Mouse (Mus musculus): ENCODE results near the gene Csrnp3.
A peak's percentile ranks its signal among the peaks of the same experiment; 100 is the strongest.
"Not testable (repeated sequence)": the region's sequence is repeated elsewhere in the genome, so short reads cannot be mapped to it uniquely, and the experiment has no call there.

Csrnp3 gene

DNA sequence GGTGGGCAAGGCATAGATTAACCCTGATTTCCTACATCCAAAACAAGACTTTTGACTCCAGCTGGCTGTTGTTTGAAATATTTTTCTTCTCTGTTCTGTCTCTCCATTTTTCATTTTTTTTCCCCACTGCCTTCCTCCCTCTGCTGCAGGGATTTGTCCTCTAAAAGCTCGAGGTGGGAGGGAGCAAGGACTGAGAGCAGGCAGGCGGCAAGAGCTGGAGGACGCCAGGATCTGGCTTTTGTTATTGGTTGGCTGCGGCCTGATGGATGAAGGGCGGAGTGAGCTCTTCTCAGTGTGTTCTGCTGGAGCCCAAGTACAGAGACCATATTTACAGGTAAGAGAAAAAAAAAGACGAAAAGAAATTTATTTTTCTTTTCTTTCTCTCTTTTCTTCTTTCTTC is at the start of gene Csrnp3:
Gene Csrnp3, plus strand, starts transcription at position 217 of the 400 bp plus-strand sequence.
- peak; percentile 52 for DNase-seq (ENCODE audit: low spot score)

DNA sequence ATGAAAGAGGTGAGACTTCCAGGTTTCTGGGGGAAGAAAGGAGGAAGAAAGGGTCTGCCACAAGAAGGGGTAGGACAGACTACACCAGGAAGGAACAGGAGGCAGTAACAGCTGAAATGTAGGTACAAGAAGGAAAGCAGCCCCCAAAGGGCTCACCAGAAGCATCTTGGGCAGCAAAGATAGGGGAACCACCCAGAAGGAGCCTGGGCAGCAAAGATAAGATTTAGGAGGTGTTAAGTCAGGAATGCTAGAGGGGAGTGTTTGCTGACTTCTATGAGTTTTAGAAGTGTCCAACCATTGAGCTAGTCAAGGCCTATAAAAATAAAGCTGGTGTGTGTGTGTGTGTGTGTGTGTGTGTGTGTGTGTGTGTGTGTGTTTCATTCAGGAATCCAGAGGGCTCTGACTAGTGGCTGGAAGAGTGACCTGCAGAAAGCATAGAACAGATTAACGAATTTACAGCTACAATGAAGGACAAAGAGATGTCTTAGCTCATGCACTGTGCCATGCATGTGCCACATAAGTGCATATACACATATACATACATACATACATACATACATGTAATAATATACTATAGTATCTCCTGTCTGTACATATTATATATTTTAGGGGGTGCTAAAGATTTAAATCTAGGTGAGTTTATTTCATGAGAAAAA is 44.4 kb upstream of the Csrnp3 start:
- no peak for DNase-seq (ENCODE audit: low spot score)

DNA sequence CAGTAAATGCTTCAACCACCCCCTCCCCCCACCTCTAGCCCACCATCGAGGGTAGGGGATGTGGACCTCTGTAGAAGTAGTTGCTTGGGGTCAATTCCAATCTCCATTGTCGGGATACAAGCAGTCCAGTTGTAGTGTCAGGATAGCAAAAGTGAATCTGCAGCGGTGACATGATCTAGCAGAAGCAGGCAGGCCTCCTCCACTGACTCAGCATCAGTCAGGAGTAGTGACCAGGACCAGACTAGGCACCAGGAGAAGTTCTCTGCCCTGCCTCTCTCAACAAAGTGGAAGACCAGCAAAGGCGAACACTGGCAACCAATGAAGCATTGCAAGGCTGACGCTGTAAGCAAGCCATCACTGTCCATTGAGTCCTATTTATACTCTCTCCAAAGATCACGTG is 39.0 kb upstream of the Csrnp3 start:
- DNase-seq (ENCODE audit: low spot score) = no peak

DNA sequence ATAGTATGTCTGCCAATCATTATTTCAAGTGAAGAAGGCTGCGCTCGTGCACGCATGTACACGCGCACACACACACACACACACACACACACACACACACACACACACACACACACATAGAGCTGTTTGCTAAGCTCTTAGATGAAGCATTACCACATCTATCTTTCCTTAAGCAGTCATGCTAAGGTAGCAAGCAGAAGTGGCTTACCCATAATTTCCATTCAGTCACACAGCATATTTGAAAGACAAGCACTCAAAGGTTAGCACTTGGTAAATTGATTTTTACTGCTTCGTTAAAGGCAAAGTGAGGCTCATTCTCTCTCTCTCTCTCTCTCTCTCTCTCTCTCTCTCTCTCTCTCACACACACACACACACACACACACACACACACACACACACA is 34.4 kb upstream of the Csrnp3 start:
- DNase-seq (ENCODE audit: low spot score) = not testable (repeated sequence)

DNA sequence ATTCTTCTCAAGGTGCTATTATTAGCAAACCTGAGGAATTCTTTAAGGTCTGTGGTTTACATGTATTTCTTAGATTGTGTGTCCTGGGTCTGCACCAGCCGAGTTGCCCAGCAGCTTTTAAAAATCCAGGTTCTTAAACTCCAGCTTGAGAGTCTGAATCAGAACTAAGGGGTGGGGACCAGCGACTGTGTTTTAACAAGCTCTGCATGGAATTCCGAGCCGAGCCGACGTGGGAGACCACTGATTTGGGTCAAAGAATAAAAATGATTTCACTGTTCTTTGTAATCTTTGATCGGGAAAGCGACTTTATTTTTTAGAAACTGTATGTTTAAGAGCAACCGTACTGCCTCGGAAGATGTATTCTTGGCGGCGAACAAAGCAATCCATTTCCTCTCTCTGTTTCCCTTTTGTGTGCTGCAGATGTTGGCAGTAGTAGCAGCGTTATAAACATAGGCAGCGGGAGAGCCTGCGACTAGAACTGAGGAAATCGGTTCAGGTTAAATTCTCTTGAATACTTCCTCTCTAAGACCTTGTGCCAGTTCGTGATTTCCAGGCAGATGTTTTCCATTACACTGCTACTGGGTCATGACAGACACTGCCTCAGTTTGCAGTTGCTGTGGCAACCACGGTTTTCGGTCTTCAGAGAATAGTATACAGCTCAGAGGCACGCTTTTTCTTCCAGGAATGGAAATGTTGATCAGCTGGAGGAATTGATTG is 27.3 kb upstream of the Csrnp3 start:
- DNase-seq (ENCODE audit: low spot score) = no peak

DNA sequence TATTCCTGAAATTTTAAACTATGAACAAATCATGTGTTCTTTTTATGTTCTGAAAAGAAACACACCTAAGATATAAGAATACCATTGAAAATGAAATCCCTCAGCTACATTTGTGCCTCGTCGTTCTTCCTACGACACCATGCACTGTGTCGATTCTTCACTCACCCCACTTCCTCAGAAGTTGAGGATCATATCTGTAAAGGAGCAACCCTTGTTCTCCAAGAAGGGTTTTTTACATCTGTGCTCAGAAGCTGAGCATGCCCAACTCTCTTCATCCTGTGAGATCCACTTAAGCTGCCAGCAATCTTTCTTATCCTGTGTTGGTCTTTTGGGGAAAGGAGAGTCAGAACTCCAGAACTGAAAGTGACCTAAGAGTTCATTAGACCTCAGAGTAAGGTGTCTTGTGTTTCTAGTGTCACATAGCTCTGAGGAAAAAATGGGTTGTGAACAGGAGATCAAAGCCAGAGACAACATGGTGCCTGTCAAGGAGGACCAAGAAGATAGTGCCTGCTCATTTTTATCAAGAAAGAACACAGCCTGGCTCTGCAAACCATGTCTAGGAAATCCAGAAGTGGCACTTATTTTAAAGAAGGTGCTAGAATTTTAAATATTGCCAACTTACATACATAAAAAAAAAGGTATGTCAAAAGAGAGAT is 25.3 kb upstream of the Csrnp3 start:
- no peak for DNase-seq (ENCODE audit: low spot score)

DNA sequence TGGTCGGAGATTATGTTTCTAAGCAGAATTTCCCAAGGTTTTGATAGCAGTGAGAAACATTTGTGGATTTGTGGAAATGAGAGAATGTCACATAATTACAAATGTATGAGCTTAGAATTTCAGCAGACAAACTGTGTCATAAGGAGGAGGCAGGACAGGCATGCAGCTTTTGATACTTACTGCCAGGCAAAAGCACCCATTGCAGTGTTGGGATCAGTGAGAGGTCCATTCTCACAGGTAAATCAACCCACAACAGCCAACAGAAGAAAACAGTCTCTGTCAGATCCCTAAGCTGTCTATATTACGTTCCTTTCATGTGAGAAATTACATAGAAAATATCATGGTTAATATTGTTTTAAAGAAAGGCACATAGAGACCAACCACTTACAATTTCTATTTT is 19.3 kb upstream of the Csrnp3 start:
- no peak for DNase-seq (ENCODE audit: low spot score)

DNA sequence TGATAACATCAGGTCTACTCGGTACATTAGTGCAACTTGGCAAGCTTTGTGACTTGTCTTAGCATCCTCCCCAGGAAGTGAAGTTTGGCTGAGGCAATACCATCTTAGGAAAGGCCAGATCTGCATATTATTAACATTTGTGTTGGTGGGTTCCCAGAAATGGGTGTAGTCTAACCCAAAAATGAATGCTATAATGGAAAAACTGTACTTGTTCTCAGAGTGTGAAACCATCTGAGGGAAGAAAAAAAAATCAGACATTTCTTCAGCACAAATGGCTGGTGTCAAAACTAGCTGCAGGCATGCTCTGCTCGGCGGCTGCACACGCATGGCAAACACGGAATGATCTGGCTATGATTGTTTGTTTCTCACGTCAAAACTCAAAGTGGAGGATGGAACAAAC is 18.8 kb upstream of the Csrnp3 start:
- no peak for DNase-seq (ENCODE audit: low spot score)

DNA sequence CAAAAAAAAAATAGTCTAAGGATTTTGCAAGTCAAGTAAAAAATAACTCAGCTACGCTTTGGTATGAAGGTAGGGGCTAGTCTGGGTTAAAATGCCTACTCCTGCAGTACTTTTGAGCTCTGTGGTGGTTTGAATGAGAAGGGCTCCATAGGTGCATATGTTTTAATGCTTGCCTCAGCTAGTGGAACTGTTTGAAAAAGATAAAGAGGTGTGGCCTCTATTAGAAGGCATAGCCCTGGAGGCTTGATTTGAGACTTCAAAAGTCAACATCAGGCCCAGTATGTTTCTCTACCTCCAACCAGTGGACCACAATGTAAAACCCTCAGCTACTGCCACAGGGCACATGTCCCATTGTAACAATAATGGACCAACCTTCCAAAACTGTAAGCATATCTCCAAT is 16.9 kb upstream of the Csrnp3 start:
- DNase-seq (ENCODE audit: low spot score) = no peak

DNA sequence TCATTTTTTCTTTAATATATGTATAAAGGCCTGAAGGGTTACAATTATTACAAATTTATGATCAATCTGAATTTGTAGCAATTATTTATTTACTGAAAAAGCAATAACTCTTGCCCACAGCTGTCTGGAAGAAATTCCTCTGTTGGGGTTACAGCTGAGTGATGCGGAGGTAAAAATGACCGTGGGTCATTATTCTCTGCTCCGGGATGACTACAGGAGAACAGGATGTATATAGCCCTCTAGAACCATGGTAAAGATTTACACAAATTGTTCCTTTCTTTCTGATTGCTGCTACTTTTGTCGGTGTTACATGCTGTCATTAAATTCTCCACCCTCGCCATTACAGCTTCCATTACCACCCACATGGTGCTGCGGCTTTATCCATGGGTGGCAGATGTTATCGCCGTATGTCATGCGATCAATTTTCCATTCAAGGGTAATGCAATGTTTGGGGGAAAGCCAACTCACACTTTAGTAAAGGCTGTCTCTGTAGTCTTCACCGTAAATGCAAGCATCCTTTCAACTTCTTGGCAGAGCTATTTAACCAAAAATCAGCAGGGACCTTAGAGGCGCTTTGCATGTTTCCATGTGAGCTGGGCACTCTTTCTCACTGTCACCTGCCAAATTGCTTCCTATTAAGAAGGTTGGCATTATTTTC is 12.7 kb upstream of the Csrnp3 start:
- DNase-seq (ENCODE audit: low spot score) = peak; percentile 72

DNA sequence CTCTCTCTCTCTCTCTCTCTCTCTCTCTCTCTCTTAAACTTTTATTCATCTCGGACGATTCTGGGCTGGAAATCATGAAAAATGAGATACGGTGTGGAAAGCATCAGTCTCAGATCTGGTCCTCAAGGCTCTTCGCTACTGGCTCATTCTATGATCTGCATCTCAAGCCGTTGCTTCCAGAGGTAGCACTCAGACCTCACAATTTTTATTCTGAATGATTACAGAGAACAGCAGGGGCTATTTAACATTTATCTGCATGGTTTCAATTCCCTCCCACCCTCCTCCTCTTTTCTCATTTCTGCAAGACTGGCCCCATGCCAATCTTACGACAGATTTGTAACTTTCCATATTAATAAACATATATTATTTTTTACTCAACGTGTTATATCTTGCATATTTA is 12.1 kb upstream of the Csrnp3 start:
- no peak for DNase-seq (ENCODE audit: low spot score)

DNA sequence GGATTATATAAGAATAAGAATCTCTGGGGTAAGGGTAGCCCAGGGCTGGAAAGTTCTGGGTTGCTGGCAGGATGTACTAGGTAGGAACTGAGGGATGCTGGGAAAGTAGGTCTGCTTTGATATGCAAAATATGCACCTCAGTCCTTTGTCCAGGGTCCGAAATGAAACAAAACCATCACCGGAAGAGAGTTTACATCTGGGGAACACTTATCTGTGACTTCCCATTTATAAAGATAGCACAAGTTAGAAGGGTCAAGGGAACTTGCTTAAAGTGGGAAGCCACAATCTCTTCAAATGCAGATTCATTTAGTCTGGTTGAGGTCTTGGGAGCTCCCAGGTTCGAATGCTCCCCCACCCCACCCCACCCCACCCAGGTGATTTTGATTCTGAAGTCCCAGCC is 4.0 kb upstream of the Csrnp3 start:
- DNase-seq (ENCODE audit: low spot score) = no peak

DNA sequence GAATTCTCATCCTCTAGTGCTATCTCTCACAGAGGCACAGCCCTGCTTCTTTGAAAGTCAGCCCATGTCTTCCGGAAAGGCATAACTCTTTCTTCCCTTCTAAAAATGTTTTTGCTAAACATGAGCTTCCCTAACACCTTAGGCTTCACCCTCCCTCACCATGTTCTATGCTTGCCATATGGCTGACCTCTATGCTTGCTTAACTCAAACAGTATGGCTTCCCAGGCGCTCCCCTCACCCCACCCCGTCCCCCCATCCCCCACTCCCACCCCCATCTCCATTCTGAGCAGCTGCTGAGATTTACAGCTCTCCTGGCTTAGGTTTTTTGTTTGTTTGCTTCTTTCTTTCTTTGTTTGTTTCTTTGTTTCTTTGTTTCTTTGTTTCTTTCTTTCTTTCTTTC is 3.2 kb upstream of the Csrnp3 start:
- no peak for DNase-seq (ENCODE audit: low spot score)

DNA sequence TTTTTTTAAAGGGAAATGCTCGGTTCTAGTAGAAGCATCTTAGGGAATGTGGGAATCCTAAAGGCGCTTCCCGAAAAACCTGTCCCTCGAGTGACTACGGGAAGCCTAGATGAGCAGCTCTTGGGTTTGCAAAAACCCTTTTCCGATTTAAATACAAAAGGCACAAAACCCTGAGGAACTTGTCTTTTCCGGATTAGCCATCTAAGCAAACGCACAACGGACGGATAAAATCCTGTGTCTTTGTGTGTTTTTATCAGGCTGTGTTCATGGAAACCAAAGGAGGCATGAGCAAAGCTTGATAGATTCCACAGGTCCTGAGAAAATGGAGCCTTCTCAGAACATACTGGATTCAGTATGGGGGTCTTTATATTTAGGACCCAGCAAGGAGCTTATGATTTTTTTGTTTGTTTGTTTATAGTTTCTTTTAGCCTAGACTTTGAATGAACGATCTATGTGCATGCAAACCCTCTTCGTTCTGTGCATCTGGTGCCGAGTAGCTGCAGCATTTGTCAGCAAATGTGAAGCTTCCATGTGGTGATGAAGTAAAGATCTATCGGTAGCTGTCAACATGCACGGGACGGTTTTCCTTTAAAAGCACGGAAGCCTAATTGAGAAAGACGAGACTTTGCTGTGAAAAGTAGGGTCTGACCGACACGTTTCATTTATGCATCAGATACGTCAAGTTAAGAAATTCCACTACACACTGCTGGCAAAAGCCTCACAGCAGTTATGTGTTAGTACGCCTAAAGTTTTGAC is 611 bp downstream of the Csrnp3 start:
- DNase-seq (ENCODE audit: low spot score) = no peak

DNA sequence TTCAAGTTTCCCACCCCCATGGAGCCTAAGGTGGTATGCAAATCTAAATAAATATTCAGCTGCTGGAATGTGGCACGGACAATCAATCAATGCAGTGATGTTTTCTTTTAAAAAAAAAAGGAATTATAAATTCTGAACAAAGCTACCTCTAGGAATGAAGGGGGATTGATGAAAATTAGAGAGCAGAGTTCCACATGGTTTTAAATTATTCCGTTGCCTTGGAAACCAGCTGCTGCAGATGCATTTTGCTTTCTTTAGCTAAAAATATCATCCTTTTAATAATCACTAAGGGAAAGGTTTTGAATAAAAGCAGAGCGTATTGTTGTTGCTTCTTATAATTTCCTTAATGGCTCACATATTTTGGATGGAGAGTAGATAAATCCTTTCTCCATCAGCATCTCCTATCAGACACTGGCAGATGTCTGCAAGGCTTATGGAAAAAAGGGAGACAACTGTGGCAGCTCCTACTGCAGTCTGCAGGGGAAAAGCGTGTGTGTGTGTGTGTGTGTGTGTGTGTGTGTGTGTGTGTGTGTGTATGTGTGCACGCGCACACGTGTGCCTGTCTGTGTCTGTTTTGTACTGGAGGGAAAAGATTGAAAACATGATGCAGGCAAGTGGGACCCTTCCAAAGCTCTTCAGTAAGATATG is 2.0 kb downstream of the Csrnp3 start:
- DNase-seq (ENCODE audit: low spot score) = no peak

DNA sequence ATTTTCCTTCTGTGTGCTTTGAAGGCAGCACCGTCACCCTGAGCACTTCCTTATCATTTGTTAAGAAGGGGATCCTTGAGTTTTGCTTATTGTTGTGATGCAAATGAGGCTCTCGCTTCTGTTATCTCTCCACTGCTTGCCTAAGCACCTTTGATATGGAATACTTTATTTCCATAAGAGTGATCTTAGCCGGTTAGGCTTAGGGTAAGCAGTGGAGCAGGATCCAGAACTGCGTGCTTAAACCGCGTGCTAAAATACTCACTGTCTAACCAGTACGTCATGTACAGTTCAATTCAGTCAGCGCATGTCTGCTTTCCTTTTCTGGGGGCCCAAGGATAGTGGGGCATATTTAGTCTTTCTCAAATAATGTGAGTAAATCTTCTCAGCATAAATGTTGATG is 3.1 kb downstream of the Csrnp3 start:
- DNase-seq (ENCODE audit: low spot score) = no peak

DNA sequence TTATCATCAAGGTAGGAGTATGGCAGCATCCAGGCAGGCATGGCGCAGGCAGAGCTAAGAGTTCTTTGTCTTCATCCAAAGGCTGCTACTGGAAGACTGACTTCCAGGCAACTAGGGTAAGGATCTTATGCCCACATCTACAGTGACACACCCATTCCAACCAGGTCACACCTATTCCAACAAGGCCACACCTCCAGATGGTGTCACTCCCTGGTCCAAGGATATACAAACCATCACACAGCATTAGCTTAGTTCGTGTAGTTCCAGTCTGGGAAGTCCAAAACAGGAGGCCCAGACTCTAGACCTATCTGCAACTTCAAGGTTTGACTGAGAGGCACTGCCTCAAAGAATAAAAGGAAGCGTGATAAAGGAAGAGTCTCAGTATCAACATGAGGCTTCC is 4.7 kb downstream of the Csrnp3 start:
- DNase-seq (ENCODE audit: low spot score) = not testable (repeated sequence)

DNA sequence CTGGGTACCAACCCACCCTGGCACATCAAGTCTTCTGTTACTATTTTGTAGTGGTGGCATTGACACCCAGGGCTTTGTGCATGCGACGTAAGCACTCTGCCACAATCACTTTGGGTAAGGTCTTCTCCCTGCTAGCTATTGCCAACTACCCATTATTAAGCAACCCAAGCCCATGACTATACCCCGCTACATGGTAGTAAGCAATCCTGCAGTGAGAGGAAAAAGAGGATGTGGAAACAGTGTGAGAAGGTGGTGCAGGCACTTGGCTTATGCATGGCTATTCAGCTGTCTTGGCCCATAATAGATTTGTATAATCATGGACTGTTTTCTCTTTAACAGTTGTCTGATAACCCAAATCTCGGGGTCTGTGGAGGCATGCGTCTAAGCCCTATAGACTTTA is 11.2 kb downstream of the Csrnp3 start:
- no peak for DNase-seq (ENCODE audit: low spot score)

DNA sequence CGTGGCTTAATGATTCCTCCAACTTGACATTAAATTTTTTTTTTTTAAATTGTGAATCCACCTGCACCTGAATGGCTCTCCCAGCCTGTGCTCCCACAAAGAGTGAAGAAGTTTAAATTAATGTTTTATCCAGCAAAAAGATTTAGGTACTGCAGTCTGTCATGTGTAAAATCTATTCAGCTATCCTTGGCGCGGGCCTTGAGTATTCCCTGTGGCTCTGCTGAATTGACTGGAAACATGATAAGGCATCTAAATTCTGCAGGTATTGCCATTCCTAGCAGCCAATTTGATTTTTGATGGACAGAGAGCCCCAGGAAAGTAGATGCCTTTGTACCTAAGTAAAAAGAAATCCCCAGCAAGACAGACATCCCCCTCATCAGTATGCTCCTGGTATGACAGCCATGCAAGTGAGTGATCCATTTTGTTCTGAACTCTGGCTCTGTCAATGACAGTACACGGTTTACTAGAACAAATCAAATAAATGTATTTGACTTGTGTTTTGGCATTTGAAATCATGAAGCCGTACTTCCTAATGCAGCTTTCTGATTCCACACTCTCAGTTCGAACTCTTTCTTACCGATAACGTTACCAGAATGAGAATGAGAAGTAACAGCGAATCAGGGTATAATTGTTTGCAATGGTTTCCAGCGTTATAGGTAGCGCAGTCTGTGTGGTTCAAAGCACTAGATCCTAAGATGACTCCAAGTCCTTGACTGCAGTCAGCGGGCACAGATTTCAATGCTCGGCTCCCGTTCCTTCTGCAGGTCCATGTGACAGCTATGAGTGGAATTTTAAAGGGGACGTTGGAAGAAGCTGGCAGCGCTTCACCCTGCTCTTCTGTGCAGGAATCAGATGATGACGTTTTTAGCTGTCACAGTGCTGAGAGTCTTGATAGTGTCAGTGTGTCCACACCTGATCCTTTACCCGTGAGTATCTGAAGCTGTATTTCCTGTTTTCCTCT is 14.5 kb downstream of the Csrnp3 start:
- no peak for DNase-seq (ENCODE audit: low spot score)

DNA sequence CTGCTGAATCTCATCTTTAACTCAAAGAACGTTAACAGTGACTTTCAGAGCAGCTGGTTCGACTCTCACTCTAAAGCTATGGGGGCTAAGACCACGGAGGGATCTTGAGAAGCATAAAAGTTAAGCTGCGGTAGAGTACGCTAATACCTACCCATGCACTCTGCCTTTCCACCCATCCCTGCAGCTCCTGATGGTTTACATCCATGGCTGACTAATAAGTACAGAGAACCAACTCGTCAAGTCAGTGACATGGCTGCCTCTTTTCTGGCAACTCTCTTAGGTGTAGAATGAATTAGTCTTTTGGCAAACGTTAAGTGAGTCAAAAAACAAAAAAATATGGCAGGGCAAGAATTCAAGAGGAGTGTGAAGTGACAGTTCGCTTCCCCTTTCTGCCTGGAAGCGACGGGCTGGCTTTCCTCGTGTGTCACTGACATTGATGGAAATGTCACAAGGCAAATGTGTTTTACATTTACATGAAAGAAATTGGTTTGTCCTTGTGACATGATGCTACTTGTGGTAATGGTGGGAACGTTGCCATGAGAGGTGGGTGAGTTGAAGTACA is 19.3 kb downstream of the Csrnp3 start:
- DNase-seq (ENCODE audit: low spot score) = no peak

All from layer of hippocampus, adult 9-10 months (tissue).